8 mouse cellular contexts compared by ENCODE assay signal in the genomic region with DNA sequence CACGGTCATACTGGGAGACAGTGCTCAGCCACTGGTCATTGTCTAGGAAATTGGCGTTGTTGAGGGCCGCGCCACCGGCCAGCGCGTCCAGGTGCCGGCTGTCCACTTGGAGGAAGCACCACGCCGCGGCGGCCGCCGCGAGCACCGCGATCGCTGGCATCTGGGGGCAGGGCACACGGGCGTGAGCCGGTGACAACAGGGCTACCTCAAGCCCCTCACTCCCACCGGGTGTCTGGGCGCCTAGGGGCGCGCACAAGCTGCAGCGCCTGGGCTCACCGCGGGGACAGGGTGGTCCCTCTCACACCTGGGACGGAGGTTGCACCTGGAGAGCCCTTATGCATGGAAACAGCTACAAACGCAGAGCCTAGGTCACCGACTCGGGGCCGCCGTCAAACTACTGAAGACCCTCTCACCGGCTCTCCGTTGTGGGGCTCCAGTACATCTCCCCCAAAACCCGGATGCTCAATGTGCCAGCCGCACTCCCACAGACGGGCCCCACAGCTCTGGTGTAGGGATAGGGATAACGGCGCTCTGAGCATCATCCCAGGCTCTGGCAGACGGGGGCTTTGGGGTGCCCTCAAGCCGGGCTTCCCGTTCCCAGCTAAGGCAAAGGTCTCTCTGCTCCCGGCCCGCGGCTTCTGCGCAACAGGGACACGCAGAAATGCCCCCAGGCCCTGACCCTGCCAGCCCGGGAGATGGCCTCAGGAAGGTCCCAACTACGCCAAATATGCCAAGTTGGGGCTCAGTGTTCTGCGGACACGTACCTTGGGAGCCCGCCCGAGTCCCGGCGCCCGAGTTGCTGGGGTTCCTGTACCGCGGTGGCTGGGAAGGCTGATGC. TPM values are rescaled to one million over a fixed set of nuclear protein-coding genes. Genes with fewer than 3 reads are reported as not detected.
DNase-seq lines count a peak whose midpoint lies in the region; ATAC-seq and TF ChIP-seq lines count a peak whose summit lies in the region.

No protein-coding gene starts in this region.

- peak overlapping the region; percentile 19; the same call in 1 of the 2 replicates for H3K4me3 ChIP-seq in lung, postnatal 0 days (ENCODE audit: low read depth, low read length)
- H3K4me3 ChIP-seq in embryonic facial prominence, embryonic 11.5 days (ENCODE audit: low read depth, low read length) = peak overlapping the region; percentile 42
- H3K4me3 ChIP-seq in intestine, postnatal 0 days (ENCODE audit: low read depth, low read length) = peak overlapping the region; percentile 32

- no peak for TF ChIP-seq EP300 in lung, postnatal 0 days (IDR thresholded peaks at IDR 0.05)

- peaks cover 16% of the 10 kb centered on the region for H3K27me3 ChIP-seq in lung, postnatal 0 days (replicated peaks; ENCODE audit: insufficient read depth, low read length)
- peaks cover 23% of the 10 kb centered on the region for H3K27me3 ChIP-seq in embryonic facial prominence, embryonic 11.5 days (ENCODE audit: control insufficient read depth, insufficient read depth, low read length)
- peaks cover 21% of the 10 kb centered on the region for H3K27me3 ChIP-seq in intestine, postnatal 0 days (replicated peaks; ENCODE audit: control insufficient read depth, insufficient read depth, low read length)

- no peak for ATAC-seq in lung, postnatal 0 days
- 0 out of 2 replicates have a peak, but pooled peaks have one; percentile 35 for ATAC-seq in embryonic facial prominence, embryonic 11.5 days (replicated peaks; ENCODE audit: insufficient number of reproducible peaks, low FRiP score, low TSS enrichment, low read depth)
- ATAC-seq in intestine, postnatal 0 days = no peak

- H3K4me2 ChIP-seq in lung, postnatal 0 days (replicated peaks; ENCODE audit: low read depth, low read length) = peak overlapping the region; percentile 34
- H3K4me2 ChIP-seq in embryonic facial prominence, embryonic 11.5 days (ENCODE audit: low read depth, low read length) = peak overlapping the region; percentile 83
- peak overlapping the region; percentile 62 for H3K4me2 ChIP-seq in intestine, postnatal 0 days (replicated peaks; ENCODE audit: low read depth)

- H3K27ac ChIP-seq in lung, postnatal 0 days (ENCODE audit: low read length) = no peak overlapping the region
- no peak overlapping the region for H3K27ac ChIP-seq in embryonic facial prominence, embryonic 11.5 days (replicated peaks; ENCODE audit: low read depth, low read length)
- no peak overlapping the region for H3K27ac ChIP-seq in intestine, postnatal 0 days (ENCODE audit: low read depth, low read length)

- TF ChIP-seq CTCF in lung, postnatal 0 days (IDR thresholded peaks at IDR 0.05) = no peak
- no peak for TF ChIP-seq CTCF in intestine, postnatal 0 days (IDR thresholded peaks at IDR 0.05; ENCODE audit: low read depth)

- no peaks in the 10 kb centered on the region for H3K4me1 ChIP-seq in lung, postnatal 0 days (ENCODE audit: insufficient read depth, low read depth, low read length)
- peaks cover 5% of the 10 kb centered on the region; the same call in 1 of the 2 replicates for H3K4me1 ChIP-seq in embryonic facial prominence, embryonic 11.5 days (ENCODE audit: control insufficient read depth, insufficient read depth, low read length)
- no peaks in the 10 kb centered on the region for H3K4me1 ChIP-seq in intestine, postnatal 0 days (replicated peaks; ENCODE audit: control insufficient read depth, insufficient read depth, low read length)

- DNase-seq in lung, postnatal 0 days (ENCODE audit: low spot score) = no peak
- DNase-seq in lung, adult 18-20 months = no peak
- DNase-seq in embryonic facial prominence, embryonic 11.5 days (ENCODE audit: low spot score) = no peak
- peak; percentile 45 for DNase-seq in right cerebral cortex, postnatal 4 days
- DNase-seq in thymus, postnatal 0 days (ENCODE audit: low spot score) = no peak
- no peak for DNase-seq in retina, postnatal 1 day
- no peak for DNase-seq in spleen, adult 12 weeks (ENCODE audit: low spot score)

- WGBS in lung, postnatal 0 days = 2% methylated on average over 49 of the region's 60 CpGs
- WGBS in embryonic facial prominence, embryonic 11.5 days = 2% methylated on average over 60 of the region's 60 CpGs
- 3% methylated on average over 60 of the region's 60 CpGs for WGBS in intestine, postnatal 0 days

- no peaks in the 10 kb centered on the region for H3K36me3 ChIP-seq in lung, postnatal 0 days (ENCODE audit: insufficient read depth, low read length)
- no peaks in the 10 kb centered on the region for H3K36me3 ChIP-seq in embryonic facial prominence, embryonic 11.5 days (replicated peaks; ENCODE audit: control insufficient read depth, insufficient read depth, low read depth, low read length)
- no peaks in the 10 kb centered on the region for H3K36me3 ChIP-seq in intestine, postnatal 0 days (ENCODE audit: control insufficient read depth, insufficient read depth)

- no peak overlapping the region for H3K9ac ChIP-seq in lung, postnatal 0 days (replicated peaks; ENCODE audit: low read depth)
- peak overlapping the region; percentile 39 for H3K9ac ChIP-seq in embryonic facial prominence, embryonic 11.5 days (replicated peaks; ENCODE audit: low read length)
- no peak overlapping the region for H3K9ac ChIP-seq in intestine, postnatal 0 days (ENCODE audit: low read depth, low read length)

- H3K9me3 ChIP-seq in lung, postnatal 0 days (ENCODE audit: low read length) = no peaks in the 10 kb centered on the region
- no peaks in the 10 kb centered on the region for H3K9me3 ChIP-seq in embryonic facial prominence, embryonic 11.5 days (replicated peaks; ENCODE audit: control insufficient read depth, low read length)
- no peaks in the 10 kb centered on the region for H3K9me3 ChIP-seq in intestine, postnatal 0 days (ENCODE audit: control insufficient read depth)

RNA-seq across cellular contexts. Expression of gene Spock1, which starts 0.5 kb away (rescaled TPM):
- 0.31 and 0.45 TPM in 2 replicates for polyA plus RNA-seq in lung, postnatal 0 days (2015; fragmentation: Nextera tagmentation; extraction: Ambion mirVana)
- polyA plus RNA-seq in embryonic facial prominence, embryonic 11.5 days (2014; fragmentation: Nextera tagmentation; extraction: Ambion mirVana) = 7.6 and 8.5 TPM in 2 replicates
- 1.0 and 1.1 TPM in 2 replicates for polyA plus RNA-seq in intestine, postnatal 0 days (2015; fragmentation: Nextera tagmentation; extraction: Ambion mirVana)
- 1.1 and 1.3 TPM in 2 replicates for polyA plus RNA-seq in thymus, postnatal 0 days (2015; fragmentation: Nextera tagmentation; extraction: Ambion mirVana)
